Mouse (Mus musculus) retina, postnatal 1 day (tissue): ENCODE measurements around the gene Wdsub1.

ENCODE experiments used
- DNase-seq: peaks from one replicate; pipeline ENCODE4 v3.0.0-alpha.2; 2012

The Wdsub1 gene

DNA sequence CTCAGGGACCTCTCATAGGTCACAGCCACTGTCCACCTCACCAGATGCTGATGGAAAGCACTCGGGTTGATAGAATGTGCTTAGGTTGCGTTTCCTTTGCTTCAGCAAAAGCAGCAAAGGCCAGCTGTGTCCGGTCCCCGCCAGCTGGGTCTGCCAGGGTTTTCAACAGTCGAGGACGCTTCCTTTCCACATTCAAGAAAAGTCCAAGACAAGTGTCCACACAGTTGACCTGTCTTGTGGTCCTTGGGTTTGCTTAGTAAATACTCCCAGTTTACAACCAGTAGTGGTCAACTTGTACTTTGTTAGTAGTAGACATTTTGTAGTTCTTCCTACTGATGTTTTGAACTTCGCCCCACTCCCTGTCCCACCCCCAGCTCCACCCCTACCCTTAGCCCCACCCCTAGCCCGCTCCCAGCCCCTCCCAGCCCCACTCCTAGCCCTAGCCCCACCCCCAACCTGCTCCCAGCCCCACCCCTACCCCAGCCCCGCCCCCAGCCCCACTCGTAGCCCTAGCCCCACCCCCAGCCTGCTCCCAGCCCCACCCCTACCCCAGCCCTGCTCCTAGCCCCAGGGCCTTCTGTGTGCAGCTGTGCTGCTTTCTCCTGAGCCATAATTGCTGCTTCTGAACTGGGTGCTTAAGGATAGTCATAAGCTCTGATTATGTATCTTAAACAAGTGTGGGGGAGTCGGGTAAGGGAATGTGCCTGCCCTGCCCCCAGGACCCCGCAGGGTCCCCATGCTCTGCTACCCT lies 41.0 kb downstream of the Wdsub1 start:
- no peak for DNase-seq

DNA sequence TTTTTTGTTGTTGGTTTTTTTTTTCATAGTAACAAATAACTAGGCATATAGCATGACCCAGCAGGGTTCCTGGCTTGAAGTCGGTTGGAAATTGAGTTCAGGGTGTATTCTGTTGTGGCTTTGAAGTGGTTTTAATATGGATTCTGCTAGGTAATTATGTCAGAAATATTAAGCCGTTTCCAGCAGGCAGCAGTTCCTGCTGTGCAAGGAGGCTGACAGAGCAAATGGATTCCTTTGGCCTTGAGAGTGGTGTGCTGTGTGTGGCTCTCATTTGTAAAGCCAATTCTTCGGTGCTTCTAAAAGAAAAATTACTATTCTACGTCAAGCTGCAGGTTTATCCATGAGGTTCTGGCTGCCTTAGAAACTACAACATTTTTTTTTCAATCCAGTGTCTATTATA lies 42.2 kb downstream of the Wdsub1 start:
- DNase-seq, result no peak

DNA sequence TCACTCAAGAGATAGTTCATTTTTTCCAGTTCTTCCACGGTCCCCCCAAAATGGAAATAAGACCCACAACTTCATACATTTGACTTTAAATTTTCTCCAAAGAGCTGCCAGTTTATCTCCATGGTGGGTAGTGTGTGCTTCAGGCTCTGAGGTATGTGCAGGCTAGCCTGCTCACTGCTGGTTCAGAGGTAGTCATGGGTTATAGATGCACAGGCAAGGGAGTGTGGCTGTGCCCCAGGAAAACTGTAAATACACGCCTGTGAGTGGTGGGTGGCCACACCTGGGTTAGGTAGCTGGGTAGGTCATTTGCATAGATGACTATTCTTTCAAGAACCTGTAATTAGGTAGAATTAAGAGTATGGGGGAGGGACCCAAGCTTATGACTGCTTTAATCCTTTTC lies 42.6 kb downstream of the Wdsub1 start:
- no peak for DNase-seq

DNA sequence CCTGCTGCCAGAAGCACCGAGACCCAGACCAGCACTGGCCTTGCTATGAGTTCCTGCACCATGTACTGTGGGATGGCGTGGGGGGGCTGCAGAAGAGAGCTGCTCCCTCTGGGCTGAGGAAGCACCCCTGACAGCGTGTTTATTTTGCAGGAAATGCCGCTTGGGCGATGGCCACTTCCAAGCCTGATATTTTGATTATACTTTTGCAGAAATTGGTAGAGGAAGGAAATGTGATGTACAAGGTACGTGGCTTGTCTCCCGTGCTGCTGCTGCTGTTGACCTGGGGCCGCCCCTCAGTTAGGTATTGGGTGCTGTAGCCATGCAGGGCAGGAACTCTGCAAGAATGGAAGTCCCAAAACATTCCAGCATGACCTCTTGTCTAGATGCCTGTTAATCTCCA lies 43.6 kb downstream of the Wdsub1 start:
- no peak for DNase-seq

DNA sequence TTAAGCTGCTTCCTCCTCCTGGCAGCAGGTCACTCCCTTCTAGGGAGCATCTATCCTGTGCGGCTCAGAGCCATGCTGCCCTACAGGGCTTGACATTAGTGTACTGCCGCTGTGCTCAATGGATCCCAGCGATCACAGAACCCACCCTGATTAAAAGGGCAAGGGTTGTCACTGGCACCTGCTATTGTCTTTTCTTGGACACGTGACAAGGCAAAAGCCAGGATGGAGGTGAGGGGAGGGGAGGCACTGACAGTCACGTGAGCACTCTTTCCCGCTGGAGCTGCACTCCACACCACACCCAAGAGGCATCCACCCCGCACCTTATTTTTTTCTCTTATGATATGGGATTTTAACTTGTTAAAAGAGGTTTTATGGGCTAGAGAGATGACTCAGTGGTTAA lies 50.6 kb downstream of the Wdsub1 start:
- DNase-seq, result peak; percentile 35

DNA sequence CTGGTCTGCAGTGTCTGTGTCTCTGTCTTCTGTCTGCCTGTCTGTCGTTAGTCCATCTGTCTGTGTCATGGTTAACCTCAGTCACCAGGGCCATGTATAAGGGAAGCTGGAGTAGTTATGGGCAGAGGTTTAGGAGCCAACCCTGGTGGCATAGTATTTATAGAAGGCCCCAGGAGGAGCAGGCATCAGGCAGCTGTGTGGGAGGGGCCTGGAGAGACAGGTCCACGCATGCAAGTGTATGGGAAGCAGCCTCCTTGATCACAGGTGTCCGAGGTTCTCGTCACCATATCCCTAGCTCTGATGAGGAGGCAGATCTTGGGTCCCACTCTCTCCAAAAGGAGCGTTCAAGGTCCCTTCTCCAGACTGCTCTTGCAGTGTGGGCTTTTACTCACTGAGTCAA lies 51.5 kb downstream of the Wdsub1 start:
- DNase-seq, result no peak

DNA sequence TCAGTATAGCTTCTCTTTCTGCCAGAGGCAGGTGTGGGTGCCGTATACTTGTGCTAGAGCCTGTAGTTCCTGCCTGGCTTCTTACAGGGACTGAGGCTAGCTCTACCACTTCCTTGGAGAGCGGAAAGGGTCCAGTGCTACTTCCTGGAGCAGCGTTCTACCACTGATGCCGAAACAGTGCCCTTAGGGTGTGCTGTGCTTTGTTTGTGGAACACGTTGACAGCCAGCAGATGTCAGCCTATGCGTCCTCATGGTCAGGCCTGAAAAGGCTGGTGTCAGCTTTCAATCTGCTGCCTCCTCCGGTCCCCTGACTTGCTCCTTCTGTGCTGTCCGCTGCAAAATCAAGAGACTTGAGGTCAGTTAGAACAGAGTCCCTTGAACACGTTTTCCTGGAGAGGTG lies 52.2 kb downstream of the Wdsub1 start:
- DNase-seq, result peak; percentile 75

DNA sequence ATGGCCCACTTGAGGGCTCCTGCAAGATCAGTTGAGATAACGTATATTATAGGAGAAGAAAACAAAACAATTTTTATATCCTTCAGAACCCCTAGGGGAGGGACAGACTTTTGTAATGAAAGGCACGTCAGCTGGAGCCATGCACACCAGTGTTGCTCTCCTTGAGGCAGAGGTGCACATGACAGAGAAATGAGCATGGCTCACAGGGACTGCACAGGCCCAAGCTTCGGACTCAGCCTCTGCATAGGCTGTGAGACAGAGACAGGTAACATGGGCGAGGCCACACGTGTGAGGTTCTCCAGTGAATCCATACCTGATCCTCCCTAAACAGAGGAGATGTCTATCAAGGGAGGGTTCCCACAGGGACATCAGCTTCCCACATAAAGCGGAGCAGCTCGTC lies 52.7 kb downstream of the Wdsub1 start:
- DNase-seq, result no peak

DNA sequence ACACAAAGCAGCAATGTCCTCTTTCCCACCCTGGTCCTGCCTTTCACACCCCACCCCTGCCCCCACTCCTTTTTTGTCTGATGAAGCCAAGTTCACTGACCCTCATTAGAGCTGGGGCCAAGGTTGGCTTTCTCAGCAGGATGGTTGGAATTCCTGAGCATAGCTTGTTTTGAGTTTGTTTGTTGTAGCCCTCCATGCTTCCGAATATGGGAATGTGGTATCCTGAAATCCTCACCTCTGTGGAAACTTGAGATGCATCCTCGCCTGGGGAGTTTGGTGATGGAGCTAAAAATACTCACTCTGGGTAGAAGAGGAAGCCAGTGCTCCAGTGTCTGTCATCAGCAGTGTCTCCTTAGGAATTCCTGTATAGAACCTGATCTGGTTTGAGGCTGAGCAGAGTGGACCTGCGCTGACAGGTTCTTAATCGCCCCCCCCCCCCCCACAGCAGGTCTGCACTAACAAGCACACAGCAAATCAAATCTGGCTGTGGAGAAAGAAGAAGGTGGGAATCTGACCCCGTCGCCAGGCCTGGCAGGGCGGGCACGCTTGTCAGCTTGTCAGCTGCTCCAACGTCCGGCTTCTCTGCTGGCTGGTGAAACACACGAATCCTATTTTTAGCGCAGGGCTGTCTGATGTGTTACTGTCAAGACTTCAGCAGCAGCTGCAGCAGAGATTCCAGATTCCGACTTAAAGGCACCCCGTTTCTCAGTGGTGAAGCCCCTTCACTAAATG lies 53.4 kb downstream of the Wdsub1 start:
- peak; percentile 86 for DNase-seq

DNA sequence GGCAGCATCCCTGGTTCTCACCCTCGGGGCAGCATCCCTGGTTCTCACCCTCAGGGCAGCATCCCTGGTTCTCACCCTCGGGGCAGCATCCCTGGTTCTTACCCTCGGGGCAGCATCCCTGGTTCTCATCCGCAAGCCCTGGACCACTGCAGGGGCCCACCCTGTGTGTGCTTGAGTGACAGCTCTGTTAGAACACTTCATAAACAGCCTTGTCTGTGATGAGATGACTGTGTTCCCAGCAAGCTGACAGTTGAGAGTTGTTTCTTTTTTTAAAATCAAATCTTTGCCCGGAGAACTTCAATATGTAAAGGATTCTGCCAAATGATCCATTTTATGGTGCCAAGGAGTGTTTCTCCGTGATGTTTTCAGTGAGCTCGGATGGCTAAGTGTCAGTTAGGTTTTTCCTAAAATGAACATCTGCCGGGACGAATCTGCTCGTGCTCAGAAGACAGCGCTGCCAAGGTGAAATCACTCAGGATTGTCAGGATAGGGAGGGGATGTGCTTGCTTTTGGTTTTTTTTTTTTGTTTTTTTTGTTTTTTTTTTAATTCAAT lies 54.2 kb downstream of the Wdsub1 start:
- DNase-seq, result peak; percentile 34

DNA sequence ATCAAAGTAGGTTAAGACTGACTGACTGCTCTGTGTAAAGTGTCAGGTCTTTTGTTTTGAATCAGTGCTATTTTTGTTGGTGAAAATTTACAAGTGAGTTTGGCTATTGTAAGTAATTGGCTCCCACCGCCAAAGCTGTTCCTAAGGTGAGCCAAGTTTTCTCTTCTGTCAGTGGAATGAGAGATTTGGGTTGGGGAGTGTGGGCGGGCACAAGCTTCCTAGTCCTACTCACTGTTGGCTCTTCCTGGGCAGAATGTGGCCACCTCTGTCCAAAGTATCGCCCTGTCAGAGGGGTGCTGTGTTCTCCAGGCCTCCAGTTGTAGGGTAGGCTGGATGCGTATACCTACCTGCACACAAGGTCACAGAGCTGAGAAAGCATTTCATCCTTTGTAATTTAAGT lies 57.0 kb downstream of the Wdsub1 start:
- no peak for DNase-seq

DNA sequence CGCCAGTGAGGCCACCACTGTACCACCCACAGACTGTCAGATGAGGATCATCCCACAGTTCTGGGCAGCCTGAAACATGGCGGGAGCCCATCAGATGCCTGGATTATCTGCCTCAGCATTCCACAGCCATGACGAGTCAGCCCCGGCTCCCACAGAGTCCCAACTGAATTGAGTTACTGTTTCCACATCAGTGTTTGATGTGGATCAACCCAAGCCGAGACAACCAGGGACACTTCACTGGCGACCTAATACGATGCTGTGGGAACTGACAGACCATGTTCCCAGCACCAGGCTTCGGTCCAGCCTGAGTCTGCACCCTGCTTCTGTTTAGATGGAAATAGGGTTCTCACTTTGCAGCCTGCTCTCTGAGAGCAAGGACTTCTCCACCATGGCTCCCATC lies 58.1 kb downstream of the Wdsub1 start:
- peak; percentile 53 for DNase-seq

DNA sequence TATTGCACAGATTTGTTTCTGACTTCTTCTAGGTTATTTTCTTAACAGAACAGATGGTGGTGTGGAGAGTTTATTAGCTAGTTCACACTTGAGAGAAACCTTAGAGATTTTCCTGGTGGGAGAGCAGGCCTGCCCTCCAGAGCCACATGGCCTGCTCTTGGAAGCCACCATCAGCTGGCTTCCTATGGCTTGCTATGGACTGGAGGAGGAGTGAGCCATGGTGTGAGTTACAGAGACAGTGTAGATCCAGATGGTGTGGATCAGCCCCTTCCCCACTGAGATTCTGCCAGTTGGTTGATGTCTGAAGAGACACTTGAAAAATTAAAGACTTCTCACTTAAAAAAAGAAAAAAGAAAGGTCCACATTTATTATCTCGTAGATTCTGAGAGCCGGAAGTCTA lies 61.3 kb downstream of the Wdsub1 start:
- no peak for DNase-seq

DNA sequence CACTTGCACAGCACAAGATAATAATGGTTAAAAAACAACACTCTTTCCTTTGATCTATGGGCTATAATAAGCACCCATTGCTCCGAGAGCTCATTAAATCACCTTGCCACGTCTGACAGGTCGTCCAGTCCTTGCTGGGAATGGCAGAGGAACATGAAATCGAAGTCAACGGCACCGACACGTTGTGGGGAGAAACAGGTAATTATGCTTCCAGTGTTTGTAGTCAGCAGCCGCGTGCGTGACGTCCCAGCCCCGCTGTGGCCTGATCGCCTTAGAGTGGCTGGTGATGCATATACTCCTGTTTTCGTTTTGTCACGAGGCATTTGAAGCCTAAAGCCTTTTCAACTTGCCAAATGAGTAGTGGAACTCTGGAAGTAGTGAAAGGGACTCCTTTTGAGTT lies 62.3 kb downstream of the Wdsub1 start:
- DNase-seq, result no peak

DNA sequence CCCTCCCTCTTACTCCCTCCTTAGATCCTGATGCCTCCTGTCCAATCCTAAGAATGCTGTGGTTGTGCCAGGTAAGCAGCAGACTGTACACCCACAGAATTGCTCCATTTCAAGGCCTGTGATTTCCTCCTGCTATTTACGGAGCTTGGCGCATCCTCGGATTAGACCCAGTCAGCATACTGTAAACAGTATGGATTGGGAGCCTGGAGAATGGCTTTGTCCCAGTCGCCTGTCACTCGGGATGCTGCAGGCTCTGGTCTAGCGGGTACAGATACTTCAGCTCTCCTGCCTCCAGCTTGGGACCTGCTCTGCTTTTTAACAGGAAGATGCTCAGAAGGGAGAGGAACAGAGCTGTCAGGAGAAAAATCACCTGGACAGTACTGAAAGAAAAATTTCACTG lies 63.0 kb downstream of the Wdsub1 start:
- DNase-seq, result no peak

DNA sequence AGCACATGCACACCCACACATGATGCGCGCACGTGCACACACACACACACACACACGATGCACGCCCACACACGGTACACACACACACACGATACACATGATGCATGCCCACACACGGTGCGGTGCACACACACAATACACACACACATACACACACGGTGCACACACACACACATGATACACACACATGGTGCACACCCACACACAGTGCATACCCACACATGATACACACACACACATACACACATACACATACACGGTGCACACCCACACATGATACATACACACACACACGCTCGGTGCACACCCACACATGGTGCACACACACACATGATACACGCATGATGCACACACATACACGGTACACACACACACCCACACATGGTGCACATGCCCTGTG lies 63.7 kb downstream of the Wdsub1 start:
- no peak for DNase-seq

DNA sequence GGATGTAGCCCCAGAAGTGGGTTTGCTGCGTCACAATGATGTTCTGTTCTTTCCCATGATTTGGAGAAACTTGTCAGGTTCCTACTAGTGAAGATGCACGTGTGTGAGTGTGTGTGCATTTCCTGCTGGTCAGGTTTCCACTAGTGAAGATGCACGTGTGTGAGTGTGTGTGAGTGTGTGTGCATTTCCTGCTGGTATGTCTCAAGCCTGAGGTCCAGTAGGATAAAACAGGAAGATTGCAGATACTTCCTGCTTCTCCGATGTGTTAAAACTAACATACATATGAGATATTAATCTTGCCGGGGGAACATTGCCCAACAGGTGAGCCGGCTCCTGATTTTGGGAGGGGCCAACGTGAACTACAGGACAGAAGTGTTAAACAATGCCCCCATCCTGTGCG lies 67.4 kb downstream of the Wdsub1 start:
- DNase-seq, result no peak

DNA sequence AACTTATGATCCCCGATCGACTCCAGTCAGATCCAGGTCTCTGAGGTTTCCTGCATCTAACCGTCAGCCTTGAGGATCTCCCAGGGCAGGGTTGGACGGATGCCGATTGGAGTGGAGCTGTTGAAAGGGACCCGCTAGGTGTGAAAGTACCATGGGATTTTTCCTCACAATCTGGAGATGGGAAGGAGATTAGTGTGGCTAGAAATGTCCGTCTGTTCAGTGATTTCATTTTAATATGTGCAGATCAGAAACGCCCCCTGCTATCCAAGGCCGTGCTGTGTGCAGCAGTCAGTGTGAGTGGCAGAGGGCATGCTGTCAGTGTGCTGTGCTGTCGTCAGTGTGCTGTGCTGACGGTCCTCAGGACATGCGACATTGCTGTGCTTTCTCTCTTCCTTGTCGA lies 68.9 kb downstream of the Wdsub1 start:
- peak; percentile 65 for DNase-seq

DNA sequence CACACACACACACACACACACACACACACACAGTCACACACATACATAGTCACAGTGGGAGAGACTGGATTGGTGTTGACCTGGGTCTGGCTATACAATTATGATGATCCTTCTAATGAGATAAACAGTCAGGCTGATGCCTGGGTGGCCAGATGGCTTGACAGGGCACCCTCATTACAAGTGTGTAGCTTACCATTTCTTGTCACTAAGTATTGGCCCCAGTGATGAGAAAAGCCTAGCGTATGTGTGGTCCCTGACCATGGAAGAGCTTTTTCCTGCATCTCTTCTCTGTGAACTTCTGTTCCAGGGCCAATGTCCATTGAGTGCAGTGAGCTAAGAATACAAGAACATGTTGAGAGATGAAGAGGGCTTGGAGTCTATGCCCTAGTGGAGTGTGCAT lies 69.8 kb downstream of the Wdsub1 start:
- DNase-seq, result peak; percentile 85

DNA sequence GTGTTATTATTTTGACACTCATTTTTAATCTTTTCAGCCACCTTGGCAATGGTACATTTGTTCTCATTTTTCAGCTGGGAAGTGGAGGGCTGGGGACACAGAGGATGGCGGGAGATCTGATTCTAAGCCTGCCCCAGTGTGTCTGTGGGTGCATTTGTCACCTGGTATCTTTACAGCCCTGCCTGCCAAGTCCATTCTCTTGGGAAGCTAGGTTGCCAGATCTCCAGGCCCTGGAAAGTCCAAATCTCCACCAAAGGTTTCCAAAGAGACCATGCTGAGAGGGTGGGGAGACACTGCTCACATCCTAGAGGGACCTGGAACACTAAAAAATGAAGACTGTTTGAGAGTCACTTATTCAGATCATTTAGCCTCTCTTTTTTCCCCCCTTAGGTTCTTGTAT lies 71.1 kb downstream of the Wdsub1 start:
- DNase-seq, result no peak

DNA sequence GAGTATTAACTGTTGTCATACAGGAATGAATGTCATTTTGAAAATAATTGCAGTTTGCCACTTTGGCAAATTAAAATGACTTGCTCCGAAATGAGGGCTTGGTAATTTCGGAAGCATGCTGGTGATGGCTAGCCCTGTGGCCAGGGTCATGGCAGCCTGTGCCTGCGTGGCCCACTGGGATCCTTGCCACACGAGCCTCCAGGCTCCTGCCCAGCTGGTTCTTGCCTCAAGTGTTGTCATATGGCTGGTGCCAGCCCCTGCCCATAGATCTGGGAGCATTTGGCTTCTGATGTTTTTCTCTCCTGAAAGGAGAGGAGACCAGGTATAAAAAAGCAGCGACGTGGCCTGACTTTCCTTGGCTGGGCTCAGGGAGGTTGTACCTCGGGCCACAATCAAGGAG lies 72.4 kb downstream of the Wdsub1 start:
- no peak for DNase-seq

DNA sequence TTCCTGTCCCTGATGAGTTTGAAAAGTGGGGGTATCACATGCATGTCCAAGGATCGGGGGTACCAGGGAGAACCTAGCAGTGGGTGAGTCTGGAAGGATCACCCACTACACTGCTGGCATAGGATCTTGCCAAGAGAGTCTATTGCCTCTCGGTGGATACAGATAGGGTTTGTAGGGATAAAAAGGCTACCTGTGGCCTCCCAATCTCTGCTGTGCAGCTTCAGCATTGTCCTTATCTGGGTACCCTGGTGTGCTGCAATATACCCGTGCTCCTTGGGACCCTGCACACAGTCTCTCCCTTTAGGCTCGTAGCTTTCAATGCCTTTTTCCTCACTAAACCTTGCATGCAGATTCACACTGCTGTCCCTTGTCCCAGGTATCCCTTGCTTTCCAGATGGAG lies 73.8 kb downstream of the Wdsub1 start:
- DNase-seq, result no peak

DNA sequence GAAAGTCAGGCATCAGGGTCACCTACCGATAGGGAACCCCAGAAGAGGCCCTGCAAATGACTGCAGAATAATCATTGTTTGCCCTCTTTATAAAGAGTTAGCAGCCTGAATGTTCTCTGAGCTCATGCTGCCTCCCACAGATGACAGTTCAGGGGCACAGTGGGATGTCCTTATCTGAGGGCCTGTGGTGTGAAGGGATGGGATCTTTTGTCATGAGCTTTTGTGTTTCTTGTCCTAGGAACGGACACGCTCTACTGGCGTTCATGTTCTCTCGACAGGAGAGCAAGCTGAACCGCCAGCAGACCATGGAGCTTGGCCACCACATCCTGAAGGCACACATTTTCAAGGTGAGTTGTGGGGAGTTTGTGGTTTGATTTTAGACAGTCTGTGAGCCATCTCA lies 76.4 kb downstream of the Wdsub1 start:
- DNase-seq, result no peak

DNA sequence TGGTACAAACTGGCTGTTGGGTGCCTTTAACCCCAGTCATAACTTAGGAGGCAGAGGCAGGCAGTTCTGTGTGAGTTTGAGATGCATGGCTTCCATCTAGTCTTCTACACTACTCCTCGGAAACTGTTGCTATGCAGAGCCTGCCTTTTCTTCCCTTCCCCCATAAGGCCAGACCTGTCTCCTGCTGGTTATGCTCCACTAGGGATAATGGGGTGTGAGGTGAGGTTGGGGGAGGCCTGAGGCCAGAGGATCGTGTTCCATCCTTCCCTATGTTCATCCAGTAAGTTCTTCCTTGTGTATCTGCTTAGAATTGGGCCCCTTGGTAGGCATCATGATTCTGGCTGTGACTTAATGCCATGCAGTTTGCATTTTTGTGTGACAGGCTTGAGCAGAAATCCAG lies 76.8 kb downstream of the Wdsub1 start:
- DNase-seq, result no peak
